Mouse (Mus musculus) megakaryocyte, embryonic 14.5 days (primary cell): Measurements from ENCODE around the gene Abracl. TPM values are rescaled to one million over a fixed set of nuclear protein-coding genes. Genes with fewer than 3 reads are reported as not detected.

ENCODE experiments used
- H3K27me3 ChIP-seq: replicated peaks from 2 replicates; pipeline ENCODE3; 2012; ENCODE audit warnings: inconsistent platforms
- H3K36me3 ChIP-seq: replicated peaks from 2 replicates; pipeline ENCODE3; 2012; ENCODE audit warnings: low read length, inconsistent platforms, mixed read lengths
- H3K4me1 ChIP-seq: 2 replicates; pipeline ENCODE4 v1.6.1; 2012; ENCODE audit warnings: inconsistent platforms
- H3K4me3 ChIP-seq: replicated peaks from 2 replicates; pipeline ENCODE3; 2012; ENCODE audit warnings: moderate library complexity, mild to moderate bottlenecking, inconsistent platforms
- H3K9me3 ChIP-seq: 2 replicates; pipeline ENCODE4 v1.6.1; 2012; ENCODE audit warnings: inconsistent platforms
- FLI1 ChIP-seq: IDR thresholded peaks from 2 replicates; pipeline ENCODE4 v1.6.1; 2012; ENCODE audit warnings: low read length, inconsistent platforms, mixed read lengths
- GATA1 ChIP-seq: IDR thresholded peaks from 3 replicates; pipeline ENCODE4 v1.6.1; 2012; ENCODE audit warnings: mixed read lengths, low read length, inconsistent platforms, borderline replicate concordance
- polyA plus RNA-seq: library from polyadenylated mRNA; stranded (reverse); fragments of >175 nt; gene quantifications from 2 replicates; pipeline ENCODE4 v1.2.3, GENCODE M21; 2012; ENCODE audit warnings: low replicate concordance; ENCODE audit not compliant: insufficient read depth

The Abracl gene
- polyA plus RNA-seq, 1 experiment = 127 TPM

- H3K9me3 ChIP-seq = no peaks in the 10 kb centered on the region
- peaks cover 6% of the 10 kb centered on the region for H3K4me1 ChIP-seq
- no peak for TF ChIP-seq FLI1
- no peak for TF ChIP-seq GATA1
Observed at GRCm38 (mm10) chr10:18034408-18034807, 11.3 kb upstream of the Abracl start.

GRCm38 (mm10) chr10:18022312-18022711 is 776 bp downstream of the Abracl start:
- peak overlapping the region; percentile 98 for H3K4me3 ChIP-seq
- peaks cover 28% of the 10 kb centered on the region for H3K36me3 ChIP-seq
- H3K27me3 ChIP-seq = no peaks in the 10 kb centered on the region
- no peak for TF ChIP-seq GATA1
- TF ChIP-seq FLI1 = no peak
- peaks cover 35% of the 10 kb centered on the region for H3K4me1 ChIP-seq
- H3K9me3 ChIP-seq = no peaks in the 10 kb centered on the region

More at GRCm38 (mm10) chr10:18034408-18034807, 11.3 kb upstream of the Abracl start:
- H3K36me3 ChIP-seq = no peaks in the 10 kb centered on the region
- no peaks in the 10 kb centered on the region for H3K27me3 ChIP-seq
- peak overlapping the region; percentile 9 for H3K4me3 ChIP-seq

GRCm38 (mm10) chr10:18021576-18022311 is 1.3 kb downstream of the Abracl start:
- no peaks in the 10 kb centered on the region for H3K27me3 ChIP-seq
- H3K4me3 ChIP-seq = peak overlapping the region; percentile 98
- H3K9me3 ChIP-seq = no peaks in the 10 kb centered on the region
- no peak for TF ChIP-seq GATA1
- TF ChIP-seq FLI1 = no peak
- peaks cover 38% of the 10 kb centered on the region for H3K4me1 ChIP-seq
- peaks cover 34% of the 10 kb centered on the region for H3K36me3 ChIP-seq

- no peaks in the 10 kb centered on the region for H3K27me3 ChIP-seq
- peaks cover 38% of the 10 kb centered on the region for H3K4me1 ChIP-seq
- no peak overlapping the region for H3K4me3 ChIP-seq
- H3K36me3 ChIP-seq = peaks cover 42% of the 10 kb centered on the region
- TF ChIP-seq GATA1 (no peak), FLI1 (no peak)
- H3K9me3 ChIP-seq = no peaks in the 10 kb centered on the region
Observed at GRCm38 (mm10) chr10:18020846-18021245, 2.2 kb downstream of the Abracl start.

GRCm38 (mm10) chr10:18020443-18020842 is 2.6 kb downstream of the Abracl start:
- TF ChIP-seq GATA1 (no peak), FLI1 (no peak)
- peak overlapping the region; percentile 56 for H3K4me3 ChIP-seq
- H3K4me1 ChIP-seq = peaks cover 38% of the 10 kb centered on the region
- H3K9me3 ChIP-seq = no peaks in the 10 kb centered on the region
- peaks cover 44% of the 10 kb centered on the region for H3K36me3 ChIP-seq
- no peaks in the 10 kb centered on the region for H3K27me3 ChIP-seq

GRCm38 (mm10) chr10:18011761-18012160 is 11.3 kb downstream of the Abracl start:
- Histone ChIP-seq H3K4me1 (peaks cover 29% of the 10 kb centered on the region), H3K4me3 (no peak overlapping the region)
- no peak for TF ChIP-seq FLI1
- TF ChIP-seq GATA1 = no peak

GRCm38 (mm10) chr10:18009744-18010143 is 13.3 kb downstream of the Abracl start:
- Histone ChIP-seq H3K4me1 (peaks cover 37% of the 10 kb centered on the region), H3K9me3 (no peaks in the 10 kb centered on the region), H3K27me3 (no peaks in the 10 kb centered on the region), H3K36me3 (peaks cover 61% of the 10 kb centered on the region), H3K4me3 (no peak overlapping the region)
- TF ChIP-seq FLI1 (no peak), GATA1 (no peak)

More at GRCm38 (mm10) chr10:18011761-18012160, 11.3 kb downstream of the Abracl start:
- Histone ChIP-seq H3K36me3 (peaks cover 76% of the 10 kb centered on the region), H3K9me3 (no peaks in the 10 kb centered on the region), H3K27me3 (no peaks in the 10 kb centered on the region)

GRCm38 (mm10) chr10:18008118-18008517 is 15.0 kb downstream of the Abracl start:
- peaks cover 44% of the 10 kb centered on the region for H3K36me3 ChIP-seq
- peaks cover 33% of the 10 kb centered on the region for H3K4me1 ChIP-seq
- no peaks in the 10 kb centered on the region for H3K9me3 ChIP-seq
- no peak overlapping the region for H3K4me3 ChIP-seq
- TF ChIP-seq GATA1 (no peak), FLI1 (no peak)
- H3K27me3 ChIP-seq = no peaks in the 10 kb centered on the region

- Histone ChIP-seq H3K4me1 (peaks cover 33% of the 10 kb centered on the region), H3K27me3 (no peaks in the 10 kb centered on the region), H3K9me3 (no peaks in the 10 kb centered on the region), H3K4me3 (no peak overlapping the region), H3K36me3 (peaks cover 37% of the 10 kb centered on the region)
- no peak for TF ChIP-seq GATA1
- no peak for TF ChIP-seq FLI1
Observed at GRCm38 (mm10) chr10:18007243-18007642, 15.8 kb downstream of the Abracl start.

- Histone ChIP-seq H3K4me1 (peaks cover 33% of the 10 kb centered on the region), H3K27me3 (no peaks in the 10 kb centered on the region), H3K9me3 (no peaks in the 10 kb centered on the region), H3K4me3 (no peak overlapping the region), H3K36me3 (peaks cover 32% of the 10 kb centered on the region)
- TF ChIP-seq GATA1 = no peak
- TF ChIP-seq FLI1 = no peak
Observed at GRCm38 (mm10) chr10:18006756-18007155, 16.3 kb downstream of the Abracl start.
